Mouse (Mus musculus): Measurements from ENCODE around the gene Stim1.
"Not testable (repeated sequence)": the region's sequence is repeated elsewhere in the genome, so short reads cannot be mapped to it uniquely, and the experiment has no call there.

Stim1 gene

GRCm38 (mm10) chr7:102369661-102370060 lies 102.1 kb downstream of the Stim1 start:
- DNase-seq (ENCODE audit: low spot score), result peak; percentile 74

GRCm38 (mm10) chr7:102370526-102370925 lies 102.9 kb downstream of the Stim1 start:
- no peak for DNase-seq (ENCODE audit: low spot score)

- no peak for DNase-seq (ENCODE audit: low spot score)
Measured at GRCm38 (mm10) chr7:102373382-102374072, 105.9 kb downstream of the Stim1 start.

GRCm38 (mm10) chr7:102383221-102383620 lies 115.6 kb downstream of the Stim1 start:
- no peak for DNase-seq (ENCODE audit: low spot score)

GRCm38 (mm10) chr7:102385973-102386372 lies 118.4 kb downstream of the Stim1 start:
- no peak for DNase-seq (ENCODE audit: low spot score)

- DNase-seq (ENCODE audit: low spot score), result no peak
Measured at GRCm38 (mm10) chr7:102389082-102389481, 121.5 kb downstream of the Stim1 start.

GRCm38 (mm10) chr7:102393898-102394297 lies 126.3 kb downstream of the Stim1 start:
- no peak for DNase-seq (ENCODE audit: low spot score)

GRCm38 (mm10) chr7:102395894-102396293 lies 128.3 kb downstream of the Stim1 start:
- no peak for DNase-seq (ENCODE audit: low spot score)

- DNase-seq (ENCODE audit: low spot score), result no peak
Measured at GRCm38 (mm10) chr7:102396331-102396730, 128.7 kb downstream of the Stim1 start.

GRCm38 (mm10) chr7:102399180-102399731 lies 131.7 kb downstream of the Stim1 start:
- DNase-seq (ENCODE audit: low spot score), result no peak

- DNase-seq (ENCODE audit: low spot score), result no peak
Measured at GRCm38 (mm10) chr7:102404118-102404517, 136.5 kb downstream of the Stim1 start.

GRCm38 (mm10) chr7:102407440-102407839 lies 139.8 kb downstream of the Stim1 start:
- DNase-seq (ENCODE audit: low spot score), result no peak

- not testable (repeated sequence) for DNase-seq (ENCODE audit: low spot score)
Measured at GRCm38 (mm10) chr7:102415272-102415671, 147.7 kb downstream of the Stim1 start.

- DNase-seq (ENCODE audit: low spot score), result no peak
Measured at GRCm38 (mm10) chr7:102415841-102416240, 148.2 kb downstream of the Stim1 start.

GRCm38 (mm10) chr7:102417398-102417797 lies 149.8 kb downstream of the Stim1 start:
- DNase-seq (ENCODE audit: low spot score), result peak; percentile 33

- DNase-seq (ENCODE audit: low spot score), result no peak
Measured at GRCm38 (mm10) chr7:102422036-102422435, 154.4 kb downstream of the Stim1 start.

- no peak for DNase-seq (ENCODE audit: low spot score)
Measured at GRCm38 (mm10) chr7:102425933-102426685, 158.5 kb downstream of the Stim1 start.

- no peak for DNase-seq (ENCODE audit: low spot score)
Measured at GRCm38 (mm10) chr7:102434344-102434743, 166.7 kb downstream of the Stim1 start.

- DNase-seq (ENCODE audit: low spot score), result no peak
Measured at GRCm38 (mm10) chr7:102440822-102441656, 173.4 kb downstream of the Stim1 start.

- DNase-seq (ENCODE audit: low spot score), result peak; percentile 94
Measured at GRCm38 (mm10) chr7:102441657-102442391, 174.2 kb downstream of the Stim1 start, which contains the start of gene Rrm1. Rrm1 (plus strand) TSS chr7:102441695.

GRCm38 (mm10) chr7:102442432-102442831 lies 174.8 kb downstream of the Stim1 start:
- DNase-seq (ENCODE audit: low spot score), result no peak

All from left cerebral cortex, adult 11 months (tissue).